Mouse (Mus musculus) forebrain, embryonic 13.5 days (tissue): ENCODE results near the gene Dnajc17. TPM values are rescaled to one million over a fixed set of nuclear protein-coding genes. Genes with fewer than 3 reads are reported as not detected.
A peak's percentile ranks its signal among the peaks of the same experiment; 100 is the strongest.

Experiments used
- ATAC-seq: fragments of 200-750 bp; cut with Nextera tagmentation; 2 replicates; pipeline ENCODE4 v1.8.0; 2017
- H3K27ac ChIP-seq: fragments of 300-500 bp; sonication (generic); 2 replicates; pipeline ENCODE4 v1.5.1; 2015; ENCODE audit warnings: inconsistent platforms, mild to moderate bottlenecking, moderate library complexity
- H3K27me3 ChIP-seq: fragments of 300-500 bp; sonication (generic); 2 replicates; pipeline ENCODE4 v1.6.1; 2015; ENCODE audit warnings: mild to moderate bottlenecking, inconsistent platforms
- H3K36me3 ChIP-seq: fragments of 300-500 bp; sonication (generic); 2 replicates; pipeline ENCODE4 v1.6.1; 2015; ENCODE audit warnings: mild to moderate bottlenecking, inconsistent platforms; ENCODE audit not compliant: poor library complexity, severe bottlenecking
- H3K4me1 ChIP-seq: fragments of 300-500 bp; sonication (generic); 2 replicates; pipeline ENCODE4 v1.6.1; 2015; ENCODE audit warnings: inconsistent platforms
- H3K4me2 ChIP-seq: fragments of 300-500 bp; sonication (generic); 2 replicates; pipeline ENCODE4 v1.6.1; 2015; ENCODE audit warnings: inconsistent platforms, mild to moderate bottlenecking, moderate library complexity
- H3K4me3 ChIP-seq: fragments of 300-500 bp; sonication (generic); 2 replicates; pipeline ENCODE4 v1.5.1; 2015; ENCODE audit warnings: mild to moderate bottlenecking, inconsistent platforms
- H3K9ac ChIP-seq: fragments of 300-500 bp; sonication (generic); 2 replicates; pipeline ENCODE4 v1.6.1; 2015; ENCODE audit warnings: mild to moderate bottlenecking, inconsistent platforms
- H3K9me3 ChIP-seq: fragments of 300-500 bp; sonication (generic); replicated peaks from 2 replicates; pipeline ENCODE4 v1.6.1; 2016; ENCODE audit warnings: inconsistent platforms
- WGBS: fragments of 180-500 bp; shearing (Covaris S2); methylation state at CpG from one replicate; pipeline ENCODE4 v1.1.7; 2015; 5-methylcytosine and 5-hydroxymethylcytosine counted together
- polyA plus RNA-seq: library from polyadenylated mRNA; unstranded; fragments of >200 nt; fragmentation: Nextera tagmentation; extraction: Ambion mirVana; gene quantifications from 2 replicates; pipeline ENCODE4 v1.2.1, GENCODE M21; 2015

Dnajc17 gene
- polyA plus RNA-seq, 1 experiment from 2014 or later, result 25.2 TPM

DNA sequence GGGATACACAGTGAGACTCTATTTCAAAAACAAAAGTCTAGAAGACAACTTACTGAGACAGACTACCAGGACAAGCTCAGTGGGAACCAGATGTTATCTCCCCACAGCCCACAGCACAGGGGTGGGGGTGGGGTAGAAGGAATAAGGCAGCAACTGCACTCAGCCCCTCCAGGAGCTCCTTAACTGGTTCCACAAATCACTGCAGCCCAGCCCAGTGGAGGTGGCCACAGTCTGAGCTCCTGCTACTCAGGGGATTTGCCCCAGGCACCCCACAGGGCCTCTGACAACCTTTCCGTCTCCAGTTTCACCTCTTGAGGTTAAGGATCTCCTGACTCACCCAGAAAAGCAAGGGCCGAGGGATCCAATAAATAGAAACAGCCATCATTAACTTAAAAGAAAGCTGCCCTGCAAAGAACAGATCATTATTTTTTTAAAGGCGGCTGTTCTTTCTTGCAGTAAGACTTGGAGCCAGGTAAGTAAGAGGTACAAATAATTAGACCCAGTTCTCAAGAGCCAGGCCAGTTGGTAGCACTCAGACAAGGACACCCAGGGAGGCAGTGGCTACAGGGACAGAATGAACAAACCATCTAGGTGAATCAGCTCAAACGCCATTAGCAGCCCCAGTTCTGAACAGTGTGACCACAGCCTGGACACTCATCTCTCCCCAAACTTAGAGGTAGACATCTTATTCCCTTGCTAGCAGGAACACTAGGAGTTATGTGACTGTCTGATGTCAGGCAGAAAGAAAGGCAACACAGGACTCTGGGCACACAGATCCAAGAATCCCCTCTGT lies 12.1 kb downstream of the Dnajc17 start:
- Histone ChIP-seq H3K4me3 (no peak overlapping the region), H3K27me3 (no peaks in the 10 kb centered on the region), H3K4me1 (peaks cover 6% of the 10 kb centered on the region; the same call in 1 of the 2 replicates), H3K4me2 (no peak overlapping the region), H3K27ac (no peak overlapping the region), H3K9me3 (no peaks in the 10 kb centered on the region), H3K9ac (no peak overlapping the region), H3K36me3 (no peaks in the 10 kb centered on the region)
- no peak for ATAC-seq
- 20% methylated on average over 4 of the region's 4 CpGs for WGBS

DNA sequence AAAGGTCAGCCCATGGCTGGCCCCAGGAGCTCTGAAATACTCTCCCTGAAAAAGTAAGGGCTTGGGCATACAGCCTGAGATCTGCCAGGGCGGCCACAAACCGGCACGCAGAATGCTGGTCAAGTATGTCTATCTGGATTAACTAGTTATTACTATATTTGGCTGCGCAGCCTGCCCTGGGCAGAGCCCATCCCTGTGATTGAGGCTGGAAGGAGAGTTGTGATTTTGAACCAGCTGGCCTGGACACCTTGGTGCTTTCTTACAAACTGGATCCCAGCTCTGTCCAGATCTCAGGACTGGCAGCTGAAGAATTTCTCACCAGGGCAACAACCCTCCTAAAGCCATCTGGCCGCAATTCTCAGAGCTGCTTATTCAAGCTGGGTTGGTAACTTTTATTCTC lies 14.5 kb downstream of the Dnajc17 start:
- Histone ChIP-seq H3K4me2 (no peak overlapping the region), H3K9ac (no peak overlapping the region), H3K9me3 (no peaks in the 10 kb centered on the region), H3K27me3 (no peaks in the 10 kb centered on the region), H3K4me3 (no peak overlapping the region), H3K27ac (no peak overlapping the region), H3K36me3 (no peaks in the 10 kb centered on the region), H3K4me1 (peaks cover 4% of the 10 kb centered on the region; the same call in 1 of the 2 replicates)
- ATAC-seq, result no peak
- WGBS, result 93% methylated on average over 5 of the region's 5 CpGs

DNA sequence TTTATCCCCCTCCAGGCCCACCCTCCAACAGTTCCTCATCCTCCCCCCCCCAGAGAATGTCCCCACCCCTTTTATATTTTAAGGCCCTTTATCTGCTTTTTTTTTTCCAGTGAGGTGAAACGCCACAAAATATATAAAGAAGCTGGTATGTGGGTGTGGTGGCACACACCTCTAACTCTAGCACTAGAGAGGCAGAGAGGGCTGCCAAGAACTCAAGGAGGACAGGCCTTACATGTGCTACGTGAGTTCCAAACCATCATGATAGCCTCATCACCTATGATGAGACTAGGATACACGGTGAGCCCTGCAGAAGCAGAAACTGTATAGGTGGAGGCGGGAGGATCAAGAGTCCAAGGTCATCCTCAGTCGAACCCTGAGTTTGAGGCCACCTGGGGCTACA lies 17.6 kb downstream of the Dnajc17 start:
- Histone ChIP-seq H3K4me2 (no peak overlapping the region), H3K27me3 (no peaks in the 10 kb centered on the region), H3K4me1 (0 out of 2 replicates have a peak, but pooled peaks cover 3% of the 10 kb centered on the region), H3K9ac (no peak overlapping the region), H3K36me3 (peaks cover 4% of the 10 kb centered on the region; the same call in 1 of the 2 replicates), H3K27ac (no peak overlapping the region), H3K4me3 (no peak overlapping the region), H3K9me3 (no peaks in the 10 kb centered on the region)
- no peak for ATAC-seq
- WGBS, result 87% methylated on average over 5 of the region's 5 CpGs

DNA sequence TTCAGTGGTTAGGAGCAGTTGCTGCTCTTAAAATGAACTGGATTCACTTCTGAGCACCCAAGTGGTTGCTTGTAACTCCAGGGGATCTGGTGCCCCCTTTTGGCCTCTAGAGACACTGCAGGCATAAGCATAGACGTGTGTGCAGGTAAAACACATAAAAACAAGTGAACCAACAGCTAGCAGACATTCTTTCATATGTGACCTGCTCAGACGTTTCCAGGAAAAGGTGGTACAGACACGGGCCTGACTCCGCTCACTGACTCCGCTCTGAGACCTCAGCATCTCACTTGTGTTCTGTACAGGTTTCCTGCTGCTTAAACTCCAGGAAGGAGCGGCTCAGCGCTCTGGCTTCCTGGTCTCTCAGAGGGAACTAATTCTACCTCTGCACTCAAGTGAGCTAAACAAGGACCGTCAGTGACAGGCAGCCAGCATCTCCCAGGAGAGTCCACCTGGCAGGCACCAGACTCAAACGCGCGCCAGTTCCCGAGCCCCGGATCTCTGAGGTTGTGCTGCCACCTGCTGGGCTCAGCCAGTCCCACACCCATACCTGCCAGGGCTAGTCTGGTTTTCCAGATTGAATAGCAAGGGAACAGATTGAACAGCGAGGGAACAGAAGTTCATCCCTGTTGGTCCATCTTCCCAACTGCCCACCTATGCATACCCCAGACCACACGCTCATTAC lies 19.4 kb downstream of the Dnajc17 start:
- Histone ChIP-seq H3K4me3 (peak overlapping the region; percentile 30), H3K4me2 (peak overlapping the region; percentile 60), H3K36me3 (peaks cover 19% of the 10 kb centered on the region), H3K9me3 (no peaks in the 10 kb centered on the region), H3K9ac (no peak overlapping the region), H3K4me1 (0 out of 2 replicates have a peak, but pooled peaks cover 3% of the 10 kb centered on the region), H3K27ac (no peak overlapping the region), H3K27me3 (no peaks in the 10 kb centered on the region)
- peak; percentile 91 for ATAC-seq
- WGBS, result 5% methylated on average over 15 of the region's 15 CpGs

DNA sequence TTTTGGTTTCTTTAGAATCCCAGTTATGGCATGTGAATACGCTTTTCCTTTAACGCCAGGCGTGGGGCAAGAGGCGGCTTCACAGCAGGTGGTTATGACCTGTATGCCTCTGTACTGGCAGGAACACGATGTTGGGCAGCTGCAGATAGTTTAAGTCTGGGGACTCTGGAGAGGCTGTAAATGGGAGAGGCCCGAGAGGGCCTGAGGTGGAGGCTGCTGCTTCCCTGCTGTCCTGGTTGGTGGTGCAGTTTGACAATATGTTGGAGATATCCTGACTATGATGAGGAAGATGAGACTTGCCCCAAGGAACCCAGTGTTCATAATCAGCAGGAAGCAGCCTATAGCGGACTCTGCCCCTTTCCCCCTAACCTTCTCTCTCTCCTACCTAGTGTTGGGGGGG lies 25.7 kb downstream of the Dnajc17 start:
- Histone ChIP-seq H3K4me1 (no peaks in the 10 kb centered on the region), H3K36me3 (peaks cover 70% of the 10 kb centered on the region), H3K9ac (no peak overlapping the region), H3K4me2 (no peak overlapping the region), H3K27ac (no peak overlapping the region), H3K9me3 (no peaks in the 10 kb centered on the region), H3K4me3 (no peak overlapping the region), H3K27me3 (no peaks in the 10 kb centered on the region)
- ATAC-seq, result no peak
- 78% methylated on average over 7 of the region's 7 CpGs for WGBS

DNA sequence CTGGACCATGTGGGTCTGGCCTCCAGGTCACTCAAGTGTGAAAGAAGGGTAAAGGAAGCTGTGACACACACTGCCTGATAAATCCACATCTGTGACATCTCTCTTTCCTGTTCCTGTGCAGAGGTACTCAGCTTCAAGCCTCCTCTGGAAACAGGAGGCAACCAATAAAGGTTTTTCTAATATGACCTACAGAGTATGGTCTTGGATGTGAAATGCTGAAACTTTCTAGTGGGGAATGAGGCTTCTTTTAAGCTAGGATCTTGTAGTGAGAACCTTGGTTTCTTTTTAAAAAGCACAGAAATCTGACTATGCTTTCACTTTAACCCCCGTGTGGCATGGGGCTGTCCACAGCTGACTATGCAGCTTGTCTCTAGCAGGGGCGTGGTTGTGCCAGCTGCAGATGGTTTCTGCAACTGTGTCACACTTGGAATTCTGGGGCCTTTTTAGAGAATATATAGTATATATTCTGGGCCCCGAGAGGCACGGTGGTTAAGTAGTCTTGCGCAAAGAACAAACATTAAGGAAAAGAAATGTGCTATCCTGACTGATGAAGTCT lies 31.1 kb downstream of the Dnajc17 start:
- H3K36me3 ChIP-seq, result peaks cover 37% of the 10 kb centered on the region
- H3K27me3 ChIP-seq, result no peaks in the 10 kb centered on the region
- no peaks in the 10 kb centered on the region for H3K9me3 ChIP-seq
- peaks cover 20% of the 10 kb centered on the region for H3K4me1 ChIP-seq
- H3K4me3 ChIP-seq, result no peak overlapping the region
- no peak overlapping the region for H3K9ac ChIP-seq
- ATAC-seq, result no peak
- no peak overlapping the region for H3K27ac ChIP-seq
- WGBS, result 89% methylated on average over 5 of the region's 5 CpGs
- H3K4me2 ChIP-seq, result no peak overlapping the region

DNA sequence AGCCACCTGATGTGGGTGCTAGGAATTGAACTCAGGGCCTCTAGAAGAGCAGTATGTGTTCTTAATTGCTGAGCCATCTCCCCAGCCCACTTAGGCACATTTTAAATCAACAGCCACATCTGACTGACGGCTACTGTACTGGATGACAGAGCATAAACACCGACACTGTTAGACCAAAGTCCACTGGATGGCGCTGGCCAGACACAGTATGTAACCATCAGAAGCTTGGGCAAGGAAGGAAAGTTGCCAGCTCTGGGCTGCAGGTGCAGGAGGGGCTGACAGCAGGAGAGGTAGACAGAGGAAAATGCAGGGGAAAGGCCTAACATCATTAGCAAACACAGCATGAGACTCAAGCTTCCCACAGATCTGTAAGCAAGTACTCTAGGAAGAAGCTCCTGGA lies 31.8 kb downstream of the Dnajc17 start:
- ATAC-seq, result no peak
- Histone ChIP-seq H3K4me2 (no peak overlapping the region), H3K27me3 (no peaks in the 10 kb centered on the region), H3K9me3 (no peaks in the 10 kb centered on the region), H3K4me3 (no peak overlapping the region), H3K4me1 (peaks cover 26% of the 10 kb centered on the region), H3K9ac (no peak overlapping the region), H3K27ac (no peak overlapping the region), H3K36me3 (peaks cover 33% of the 10 kb centered on the region)
- WGBS, result 56% methylated on average over 3 of the region's 3 CpGs

DNA sequence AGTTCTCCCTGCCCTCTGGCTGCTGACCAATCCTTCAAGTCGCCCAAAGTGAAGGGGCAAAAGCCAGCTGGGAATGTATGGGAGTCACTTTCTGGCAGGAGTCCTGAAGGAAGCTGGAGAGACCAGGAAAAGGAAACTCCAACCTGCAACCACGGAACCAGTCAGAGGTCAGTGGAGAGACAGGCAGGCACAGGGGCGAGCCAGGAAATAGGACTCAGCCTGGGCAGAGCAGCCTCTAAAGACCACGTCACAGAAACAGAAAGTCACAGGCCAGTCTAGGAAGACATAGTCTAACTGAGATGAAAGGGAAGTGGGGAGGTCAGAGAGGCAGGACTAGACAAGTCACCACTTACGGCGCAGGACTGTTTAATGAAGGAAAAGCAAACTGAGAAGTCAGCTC lies 33.0 kb downstream of the Dnajc17 start:
- no peak overlapping the region for H3K9ac ChIP-seq
- H3K4me3 ChIP-seq, result no peak overlapping the region
- no peak overlapping the region for H3K27ac ChIP-seq
- no peaks in the 10 kb centered on the region for H3K9me3 ChIP-seq
- 78% methylated on average over 6 of the region's 6 CpGs for WGBS
- H3K36me3 ChIP-seq, result peaks cover 28% of the 10 kb centered on the region
- peaks cover 26% of the 10 kb centered on the region for H3K4me1 ChIP-seq
- no peaks in the 10 kb centered on the region for H3K27me3 ChIP-seq
- no peak overlapping the region for H3K4me2 ChIP-seq
- no peak for ATAC-seq

DNA sequence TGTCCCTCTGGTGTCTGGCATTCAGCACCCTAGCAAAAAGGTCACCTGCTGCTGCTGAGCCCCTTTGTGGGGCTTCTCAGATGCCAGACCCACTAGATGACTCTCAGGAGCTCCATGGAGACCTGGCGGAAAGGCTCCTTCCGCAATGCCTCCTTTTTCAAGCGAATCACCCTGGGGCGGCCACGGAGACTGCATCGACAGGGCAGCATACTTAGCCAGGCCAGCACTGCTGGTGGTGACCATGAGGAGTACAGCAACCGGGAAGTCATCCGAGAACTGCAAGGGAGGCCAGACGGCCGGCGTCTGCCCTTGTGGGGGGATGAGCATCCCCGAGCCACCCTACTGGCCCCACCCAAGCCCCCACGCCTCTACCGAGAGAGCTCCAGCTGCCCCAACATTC lies 33.7 kb downstream of the Dnajc17 start:
- no peak overlapping the region for H3K9ac ChIP-seq
- ATAC-seq, result no peak
- H3K27me3 ChIP-seq, result 0 out of 2 replicates have a peak, but pooled peaks cover 3% of the 10 kb centered on the region
- H3K27ac ChIP-seq, result no peak overlapping the region
- no peaks in the 10 kb centered on the region for H3K9me3 ChIP-seq
- H3K4me1 ChIP-seq, result peaks cover 26% of the 10 kb centered on the region
- no peak overlapping the region for H3K4me2 ChIP-seq
- 67% methylated on average over 14 of the region's 14 CpGs for WGBS
- H3K4me3 ChIP-seq, result no peak overlapping the region
- H3K36me3 ChIP-seq, result peaks cover 20% of the 10 kb centered on the region

DNA sequence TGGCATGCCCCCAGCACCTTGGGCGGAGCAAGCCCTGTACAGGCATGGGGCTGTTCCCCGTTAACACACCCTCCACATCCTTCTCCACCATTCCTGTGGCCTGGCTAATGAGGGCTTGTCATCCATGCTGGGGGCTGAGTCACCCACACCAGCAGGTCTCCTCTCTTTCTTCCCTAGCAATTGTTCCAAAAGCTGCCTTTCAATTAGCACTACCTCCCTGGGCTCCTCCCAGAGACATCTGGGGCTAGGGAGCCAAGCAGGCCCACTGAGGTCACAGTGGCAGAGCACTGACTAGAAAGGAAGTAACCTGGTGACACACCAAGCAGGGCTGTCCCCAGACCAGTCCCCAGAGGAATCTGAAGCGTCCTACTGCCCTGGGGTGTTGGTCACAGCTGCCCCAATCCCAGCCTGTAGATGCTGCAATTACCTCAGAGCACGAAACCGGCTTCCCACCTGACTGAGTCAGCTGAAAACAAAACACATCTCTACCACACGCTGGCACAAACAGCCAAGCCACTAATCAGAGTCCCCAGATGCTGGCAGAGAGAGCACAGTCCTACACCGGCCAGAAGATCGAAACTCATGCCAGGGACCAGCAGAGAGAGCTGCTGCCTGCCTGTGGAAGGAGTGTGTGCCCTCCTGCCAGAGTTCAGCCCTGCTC lies 34.5 kb downstream of the Dnajc17 start, which contains the start of gene Gm14137:
Gene Gm14137, plus strand, starts transcription at position 519 of the 661 bp plus-strand sequence.
- H3K4me1 ChIP-seq, result peaks cover 26% of the 10 kb centered on the region
- H3K36me3 ChIP-seq, result peaks cover 13% of the 10 kb centered on the region
- ATAC-seq, result no peak
- no peak within 1 kb of the TSS for H3K4me3 ChIP-seq
- H3K4me2 ChIP-seq, result no peak within 1 kb of the TSS
- no peaks in the 10 kb centered on the region for H3K9me3 ChIP-seq
- peak within 1 kb of the TSS; percentile 19; the same call in 1 of the 2 replicates for H3K9ac ChIP-seq
- H3K27me3 ChIP-seq, result peaks cover 7% of the 10 kb centered on the region; the same call in 1 of the 2 replicates
- 26% methylated on average over 8 of the region's 8 CpGs for WGBS
- H3K27ac ChIP-seq, result 0 out of 2 replicates have a peak within 1 kb of the TSS, but pooled peaks have one; percentile 14

DNA sequence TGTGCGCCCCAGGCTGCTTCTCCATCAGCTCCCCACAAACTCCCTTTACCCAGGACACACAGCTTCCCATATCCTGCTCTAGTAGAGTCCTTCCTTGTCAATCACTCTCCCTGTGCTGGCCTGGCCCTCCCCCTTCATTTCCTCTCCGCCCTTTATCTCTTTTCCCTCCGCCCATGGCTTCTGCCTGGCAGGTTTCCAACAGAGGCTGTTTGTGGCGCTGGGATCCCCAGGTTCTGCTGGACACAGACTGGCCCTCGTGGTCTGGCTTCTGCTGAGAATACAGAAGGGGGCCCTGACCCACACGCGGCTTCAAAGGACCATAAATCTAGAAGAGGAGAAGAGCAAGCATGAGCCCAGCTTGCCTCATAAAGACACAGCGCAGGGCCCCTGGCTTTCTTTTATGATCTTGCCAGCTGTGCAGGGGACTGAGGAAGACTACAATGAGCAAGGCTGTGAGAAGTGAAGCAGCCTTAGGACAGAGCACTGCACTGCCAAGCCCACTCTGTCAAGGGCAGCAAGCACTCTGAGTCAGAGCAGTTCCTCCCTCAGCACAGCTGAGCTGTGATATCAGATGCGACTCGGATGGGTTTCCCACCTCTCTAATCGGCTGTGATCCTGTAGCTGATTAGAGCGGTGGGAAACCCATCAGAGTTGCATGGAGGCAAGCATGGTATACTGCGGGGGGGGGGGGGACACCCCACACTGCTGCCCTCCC lies 35.6 kb downstream of the Dnajc17 start:
- H3K27me3 ChIP-seq, result peaks cover 14% of the 10 kb centered on the region
- H3K27ac ChIP-seq, result no peak overlapping the region
- H3K9ac ChIP-seq, result peak overlapping the region; percentile 9
- peaks cover 2% of the 10 kb centered on the region for H3K36me3 ChIP-seq
- H3K4me2 ChIP-seq, result peak overlapping the region; percentile 1; the same call in 1 of the 2 replicates
- ATAC-seq, result peak; percentile 48; the same call in 1 of the 2 replicates
- H3K4me1 ChIP-seq, result peaks cover 27% of the 10 kb centered on the region
- no peak overlapping the region for H3K4me3 ChIP-seq
- H3K9me3 ChIP-seq, result no peaks in the 10 kb centered on the region
- WGBS, result 26% methylated on average over 13 of the region's 13 CpGs
